Comparison of ENCODE assay signal across 8 mouse cellular contexts in genomic region chr12:100529172-100529571, GRCm38 (mm10). TPM values are rescaled to one million over a fixed set of nuclear protein-coding genes. Genes with fewer than 3 reads are reported as not detected.
DNase-seq lines count a peak whose midpoint lies in the region; ATAC-seq and TF ChIP-seq lines count a peak whose summit lies in the region.

No protein-coding gene starts in this region.

- TF ChIP-seq POLR2A in cerebellum, adult 2 months (IDR thresholded peaks at IDR 0.05; ENCODE audit: borderline replicate concordance, insufficient read depth, low read length) = no peak

- 41% methylated on average over 8 of the region's 8 CpGs for WGBS in stomach, postnatal 0 days
- WGBS in cerebellum, adult 2 months = 68% methylated on average over 8 of the region's 8 CpGs
- WGBS in forebrain, embryonic 15.5 days = 41% methylated on average over 8 of the region's 8 CpGs

- no peak for ATAC-seq in stomach, postnatal 0 days (ENCODE audit: low FRiP score, low TSS enrichment)
- no peak for ATAC-seq in forebrain, embryonic 15.5 days (replicated peaks)

- no peak overlapping the region for H3K4me2 ChIP-seq in stomach, postnatal 0 days (replicated peaks; ENCODE audit: low read depth)
- no peak overlapping the region for H3K4me2 ChIP-seq in forebrain, embryonic 15.5 days (replicated peaks)

- no peak overlapping the region for H3K9ac ChIP-seq in stomach, postnatal 0 days (ENCODE audit: low read length)
- H3K9ac ChIP-seq in forebrain, embryonic 15.5 days (replicated peaks) = no peak overlapping the region

- no peaks in the 10 kb centered on the region for H3K36me3 ChIP-seq in stomach, postnatal 0 days (ENCODE audit: control insufficient read depth, insufficient read depth, low read length)
- no peaks in the 10 kb centered on the region for H3K36me3 ChIP-seq in forebrain, embryonic 15.5 days

- TF ChIP-seq EP300 in stomach, postnatal 0 days (optimal IDR thresholded peaks at IDR 0.05) = no peak

- H3K27ac ChIP-seq in stomach, postnatal 0 days (replicated peaks) = no peak overlapping the region
- H3K27ac ChIP-seq in cerebellum, adult 2 months (ENCODE audit: insufficient read depth, low read length) = no peak overlapping the region
- no peak overlapping the region for H3K27ac ChIP-seq in forebrain, embryonic 15.5 days (replicated peaks)

- H3K9me3 ChIP-seq in stomach, postnatal 0 days (ENCODE audit: control insufficient read depth, low read length) = no peaks in the 10 kb centered on the region
- H3K9me3 ChIP-seq in forebrain, embryonic 15.5 days = no peaks in the 10 kb centered on the region

- DNase-seq in ovary, postnatal 36 days (ENCODE audit: low spot score) = peak; percentile 39
- no peak for DNase-seq in ovary, postnatal 14 days (ENCODE audit: low spot score)
- peak; percentile 87 for DNase-seq in adrenal gland, postnatal 14 days
- DNase-seq in heart, adult 8-10 months (ENCODE audit: low spot score) = peak; percentile 78
- DNase-seq in kidney, postnatal 4 days = peak; percentile 69 to 80
- peak; percentile 57 for DNase-seq in stomach, postnatal 0 days (ENCODE audit: low spot score)
- DNase-seq in cerebellum, adult 2 months = no peak

- no peak overlapping the region for H3K4me3 ChIP-seq in stomach, postnatal 0 days (ENCODE audit: low read depth, low read length)
- H3K4me3 ChIP-seq in cerebellum, adult 2 months (replicated peaks; ENCODE audit: insufficient read depth, low read depth, low read length) = no peak overlapping the region
- H3K4me3 ChIP-seq in forebrain, embryonic 15.5 days = no peak overlapping the region

- H3K27me3 ChIP-seq in stomach, postnatal 0 days (ENCODE audit: control insufficient read depth, insufficient read depth, low read length) = no peaks in the 10 kb centered on the region
- no peaks in the 10 kb centered on the region; the same call in 1 of the 2 replicates for H3K27me3 ChIP-seq in cerebellum, adult 2 months (ENCODE audit: control insufficient read depth, insufficient read depth, low read length)
- H3K27me3 ChIP-seq in forebrain, embryonic 15.5 days = no peaks in the 10 kb centered on the region

- no peaks in the 10 kb centered on the region for H3K4me1 ChIP-seq in stomach, postnatal 0 days (replicated peaks; ENCODE audit: control insufficient read depth, insufficient read depth)
- H3K4me1 ChIP-seq in cerebellum, adult 2 months (ENCODE audit: control insufficient read depth, insufficient read depth, low read length) = peaks cover 5% of the 10 kb centered on the region
- H3K4me1 ChIP-seq in forebrain, embryonic 15.5 days = peaks cover 15% of the 10 kb centered on the region

- no peak for TF ChIP-seq CTCF in stomach, postnatal 0 days (IDR thresholded peaks at IDR 0.05; ENCODE audit: low read depth)
- no peak for TF ChIP-seq CTCF in cerebellum, adult 2 months (IDR thresholded peaks at IDR 0.05; ENCODE audit: borderline replicate concordance, insufficient read depth, low read depth, low read length)

RNA-seq across cellular contexts. Expression of gene Ttc7b, which starts 8.5 kb away (rescaled TPM):
- 72.5 and 74.6 TPM in 2 replicates for total RNA-seq in adrenal gland, postnatal 14 days (2021)
- total RNA-seq in heart, adult 8-10 months (2022) = 10 to 100 TPM; 78.8 to 94.4 (median 86.7) TPM
- polyA plus RNA-seq in stomach, postnatal 0 days (2015; fragmentation: Nextera tagmentation; extraction: Ambion mirVana) = 2.4 and 3.4 TPM in 2 replicates
- polyA plus RNA-seq in cerebellum, adult 2 months (2012; rRNA removed) = 144 and 149 TPM in 2 replicates
- 6.5 and 8.2 TPM in 2 replicates for polyA plus RNA-seq in forebrain, embryonic 15.5 days (2015; fragmentation: Nextera tagmentation; extraction: Ambion mirVana)

Comparison
In these comparisons a context has a peak if more than half of its experiments do, and no peak if none do; other contexts are left out.
1. DNase-seq: peak in ovary, postnatal 36 days (single experiment), adrenal gland, postnatal 14 days (single experiment), heart, adult 8-10 months (single experiment), kidney, postnatal 4 days (2 of 2) and stomach, postnatal 0 days (single experiment); none in ovary, postnatal 14 days (single experiment) and cerebellum, adult 2 months (0 of 2).
2. RNA of gene Ttc7b, which starts 8.5 kb away (polyA plus RNA-seq): 144 to 149 TPM in cerebellum, adult 2 months; 6.5 to 8.2 TPM in forebrain, embryonic 15.5 days and 2.4 to 3.4 TPM in stomach, postnatal 0 days; every median in the first group is over 10 times any median in the second.